Mouse (Mus musculus): ENCODE data around the gene Arhgap6.

GRCm38 (mm10) chrX:168794974-168795858 is at the start of gene Arhgap6:
- TF ChIP-seq POLR2A (IDR thresholded peaks at IDR 0.05; ENCODE audit: low read depth, low read length) (no peak), CTCF (IDR thresholded peaks at IDR 0.05; ENCODE audit: extremely low read depth, insufficient read length, insufficient replicate concordance, low read depth, low read length) (no peak)

Data from small intestine, adult 2 months (tissue).